Mouse (Mus musculus): ENCODE results near the gene 2200002J24Rik. TPM values are rescaled to one million over a fixed set of nuclear protein-coding genes. Genes with fewer than 3 reads are reported as not detected.

Gene 2200002J24Rik
- polyA plus RNA-seq, 1 experiment from 2014 or later = 0.48 TPM

DNA sequence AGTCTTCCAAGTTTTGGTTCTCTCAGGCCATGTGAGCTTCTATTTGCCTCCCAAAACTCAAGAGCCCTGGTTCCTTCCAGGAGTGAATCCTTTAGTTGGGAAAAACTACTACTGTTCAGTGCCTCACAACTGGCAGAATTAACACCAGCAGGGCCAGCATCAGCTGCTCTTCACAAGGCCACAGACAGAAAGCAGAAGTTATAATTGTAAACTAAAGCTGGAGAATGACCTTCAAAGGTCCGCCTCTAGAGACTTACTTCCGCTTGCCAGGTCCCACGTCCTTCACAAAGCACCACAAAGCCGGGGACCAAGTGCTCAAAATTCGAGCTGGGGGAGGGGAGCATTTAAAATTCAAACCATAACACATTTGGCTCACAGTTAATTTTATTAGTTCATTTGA lies 625 bp upstream of the 2200002J24Rik start:
- H3K36me3 ChIP-seq (replicated peaks) = no peaks in the 10 kb centered on the region
- no peak overlapping the region for H3K4me2 ChIP-seq
- ATAC-seq (ENCODE audit: insufficient read depth) = no peak
- H3K27ac ChIP-seq (replicated peaks) = no peak overlapping the region
- no peaks in the 10 kb centered on the region for H3K27me3 ChIP-seq
- H3K4me3 ChIP-seq (replicated peaks) = no peak overlapping the region
- WGBS (ENCODE audit: insufficient replicate concordance) = 12% methylated on average over 5 of the region's 5 CpGs
- no peaks in the 10 kb centered on the region for H3K9me3 ChIP-seq (replicated peaks)
- no peak overlapping the region for H3K9ac ChIP-seq
- peaks cover 6% of the 10 kb centered on the region; the same call in 1 of the 2 replicates for H3K4me1 ChIP-seq (replicated peaks)

DNA sequence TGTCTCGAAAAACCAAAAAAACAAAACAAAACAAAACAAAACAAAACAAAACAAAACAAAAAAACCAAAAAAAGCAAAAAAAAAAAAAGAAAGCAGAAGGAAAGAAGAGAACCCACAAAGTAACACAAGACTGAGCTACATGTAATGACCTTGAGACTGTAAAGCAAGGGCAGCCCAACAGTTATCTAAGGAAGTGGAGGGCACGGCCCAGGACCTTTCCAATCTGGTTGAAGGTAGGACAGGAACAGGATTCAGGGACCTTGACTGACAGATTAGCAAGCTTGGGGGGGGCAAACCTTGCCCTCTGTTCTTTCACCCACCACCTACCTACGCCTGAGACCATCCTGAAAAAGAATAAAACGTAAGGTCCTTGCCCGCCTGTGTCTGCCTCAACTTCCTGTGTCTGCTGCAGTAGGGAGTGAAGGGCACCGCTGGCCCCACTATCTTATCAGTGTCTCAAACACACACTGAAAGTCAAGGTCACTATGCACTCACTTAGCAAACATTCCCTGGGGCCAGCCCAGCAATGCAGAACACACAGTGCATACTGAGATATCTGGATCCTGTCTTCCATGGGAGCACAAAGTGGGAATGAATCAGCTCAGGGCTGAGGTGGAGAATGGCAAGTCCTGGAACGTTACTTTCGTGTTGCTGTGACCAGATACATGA lies 7.6 kb downstream of the 2200002J24Rik start:
- ATAC-seq (ENCODE audit: insufficient read depth) = peak; percentile 75
- no peak overlapping the region for H3K9ac ChIP-seq
- peaks cover 27% of the 10 kb centered on the region for H3K4me1 ChIP-seq (replicated peaks)
- no peaks in the 10 kb centered on the region for H3K36me3 ChIP-seq (replicated peaks)
- H3K9me3 ChIP-seq (replicated peaks) = no peaks in the 10 kb centered on the region
- 23% methylated on average over 8 of the region's 8 CpGs for WGBS (ENCODE audit: insufficient replicate concordance)
- H3K27me3 ChIP-seq = no peaks in the 10 kb centered on the region
- H3K4me3 ChIP-seq (replicated peaks) = no peak overlapping the region
- H3K4me2 ChIP-seq = peak overlapping the region; percentile 36
- H3K27ac ChIP-seq (replicated peaks) = peak overlapping the region; percentile 59

DNA sequence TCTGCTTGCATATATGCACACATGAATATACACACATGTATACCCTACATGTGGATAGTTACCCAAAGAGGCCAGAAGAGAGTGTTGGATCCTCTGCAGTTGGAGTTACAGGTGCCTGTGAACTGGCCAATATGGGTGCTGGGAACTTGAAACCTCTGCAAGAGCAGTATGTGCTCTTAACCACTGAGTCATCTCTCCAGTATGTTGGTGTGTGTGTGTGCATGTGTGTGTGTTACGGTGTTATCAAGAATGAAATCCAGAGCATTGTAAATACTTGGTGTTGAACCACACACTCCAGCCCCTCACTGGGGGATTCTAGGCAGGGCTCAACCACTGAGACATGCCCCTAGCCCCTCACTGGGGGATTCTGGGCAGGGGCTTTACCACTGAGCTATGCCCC lies 8.7 kb downstream of the 2200002J24Rik start:
- no peak for ATAC-seq (ENCODE audit: insufficient read depth)
- H3K36me3 ChIP-seq (replicated peaks) = no peaks in the 10 kb centered on the region
- no peaks in the 10 kb centered on the region for H3K27me3 ChIP-seq
- H3K27ac ChIP-seq (replicated peaks) = no peak overlapping the region
- H3K4me2 ChIP-seq = no peak overlapping the region
- H3K9me3 ChIP-seq (replicated peaks) = no peaks in the 10 kb centered on the region
- no peak overlapping the region for H3K9ac ChIP-seq
- H3K4me3 ChIP-seq (replicated peaks) = no peak overlapping the region
- 73% methylated on average over 1 of the region's 1 CpGs for WGBS (ENCODE audit: insufficient replicate concordance)
- peaks cover 28% of the 10 kb centered on the region for H3K4me1 ChIP-seq (replicated peaks)

DNA sequence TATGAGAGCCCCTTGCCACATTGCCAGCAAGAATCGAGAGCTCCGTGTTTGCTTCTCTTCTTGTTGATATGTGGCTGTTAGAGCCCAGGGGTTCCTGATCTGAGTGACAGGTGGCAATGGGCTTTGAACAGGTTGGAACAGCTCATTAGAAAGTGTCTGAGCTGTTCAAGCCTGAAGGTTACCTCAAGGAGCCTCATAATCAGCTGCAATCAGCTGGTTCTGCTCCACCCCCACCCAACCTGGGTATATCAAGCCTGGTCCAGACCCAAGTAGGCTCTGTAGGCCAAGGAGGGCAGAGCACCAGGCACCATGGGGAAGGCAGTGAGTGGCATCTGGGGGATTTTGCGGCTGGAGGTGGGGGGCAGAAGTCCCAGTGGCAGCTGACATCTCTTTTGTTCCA lies 13.2 kb downstream of the 2200002J24Rik start, which contains the start of gene Atp4a:
Gene Atp4a, plus strand, starts transcription at position 268 of the 400 bp plus-strand sequence.
- ATAC-seq (ENCODE audit: insufficient read depth) = no peak
- Histone ChIP-seq H3K4me1 (replicated peaks) (peaks cover 17% of the 10 kb centered on the region), H3K4me2 (no peak within 1 kb of the TSS), H3K9ac (no peak within 1 kb of the TSS), H3K36me3 (replicated peaks) (no peaks in the 10 kb centered on the region), H3K27ac (replicated peaks) (no peak within 1 kb of the TSS), H3K9me3 (replicated peaks) (no peaks in the 10 kb centered on the region), H3K4me3 (replicated peaks) (no peak within 1 kb of the TSS), H3K27me3 (peaks cover 24% of the 10 kb centered on the region)
- WGBS (ENCODE audit: insufficient replicate concordance) = 60% methylated on average over 3 of the region's 3 CpGs

DNA sequence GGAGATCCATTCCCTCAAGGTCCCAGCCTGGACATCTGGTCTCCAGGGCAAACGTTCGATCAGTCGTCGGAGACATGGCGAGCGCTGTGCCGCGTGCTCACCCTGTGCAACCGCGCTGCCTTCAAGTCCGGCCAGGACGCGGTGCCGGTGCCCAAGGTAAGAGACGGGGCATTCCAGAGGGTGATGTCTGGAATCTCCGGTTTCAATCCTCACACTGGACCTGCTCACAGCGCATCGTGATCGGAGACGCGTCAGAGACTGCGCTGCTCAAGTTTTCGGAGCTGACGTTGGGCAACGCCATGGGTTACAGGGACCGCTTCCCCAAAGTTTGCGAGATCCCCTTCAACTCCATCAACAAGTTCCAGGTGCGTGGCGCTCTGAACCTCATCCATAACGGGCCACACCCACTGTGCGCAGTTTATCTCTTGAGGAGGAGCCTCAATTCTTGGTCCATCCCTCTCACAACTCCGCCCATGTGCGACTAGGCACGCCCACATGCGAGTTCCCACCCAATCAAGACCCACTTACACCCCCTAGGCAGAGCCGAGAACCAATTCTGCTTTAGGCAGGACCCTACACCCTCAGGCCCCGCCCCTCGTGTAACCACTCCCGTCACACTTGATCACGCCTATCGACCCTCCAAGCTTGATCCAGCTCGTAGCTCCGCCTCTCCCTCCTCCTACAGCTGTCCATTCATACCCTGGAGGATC lies 18.4 kb downstream of the 2200002J24Rik start:
- Histone ChIP-seq H3K9me3 (replicated peaks) (no peaks in the 10 kb centered on the region), H3K4me3 (replicated peaks) (peak overlapping the region; percentile 36), H3K27ac (replicated peaks) (no peak overlapping the region), H3K27me3 (peaks cover 33% of the 10 kb centered on the region), H3K36me3 (replicated peaks) (no peaks in the 10 kb centered on the region), H3K9ac (no peak overlapping the region), H3K4me1 (replicated peaks) (peaks cover 29% of the 10 kb centered on the region), H3K4me2 (peak overlapping the region; percentile 70)
- 3% methylated on average over 43 of the region's 43 CpGs for WGBS (ENCODE audit: insufficient replicate concordance)
- ATAC-seq (ENCODE audit: insufficient read depth) = peak; percentile 90

DNA sequence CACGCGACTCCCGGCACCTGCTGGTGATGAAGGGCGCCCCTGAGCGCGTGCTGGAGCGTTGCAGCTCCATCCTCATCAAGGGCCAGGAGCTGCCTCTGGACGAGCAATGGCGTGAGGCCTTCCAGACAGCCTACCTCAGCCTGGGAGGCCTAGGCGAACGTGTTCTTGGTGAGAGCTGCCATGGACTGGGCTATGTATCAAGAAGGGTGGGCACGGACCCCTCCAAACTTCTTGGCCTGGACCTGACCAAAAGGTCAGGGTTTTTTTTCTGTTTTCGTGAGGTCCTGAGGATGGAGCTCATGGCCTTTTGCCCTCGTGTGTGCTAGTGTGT lies 19.0 kb downstream of the 2200002J24Rik start:
- H3K4me1 ChIP-seq (replicated peaks) = peaks cover 33% of the 10 kb centered on the region
- peak overlapping the region; percentile 70 for H3K4me2 ChIP-seq
- ATAC-seq (ENCODE audit: insufficient read depth) = no peak
- H3K4me3 ChIP-seq (replicated peaks) = peak overlapping the region; percentile 36
- 13% methylated on average over 14 of the region's 14 CpGs for WGBS (ENCODE audit: insufficient replicate concordance)
- peaks cover 33% of the 10 kb centered on the region for H3K27me3 ChIP-seq
- no peaks in the 10 kb centered on the region for H3K36me3 ChIP-seq (replicated peaks)
- H3K27ac ChIP-seq (replicated peaks) = no peak overlapping the region
- no peak overlapping the region for H3K9ac ChIP-seq
- H3K9me3 ChIP-seq (replicated peaks) = no peaks in the 10 kb centered on the region

DNA sequence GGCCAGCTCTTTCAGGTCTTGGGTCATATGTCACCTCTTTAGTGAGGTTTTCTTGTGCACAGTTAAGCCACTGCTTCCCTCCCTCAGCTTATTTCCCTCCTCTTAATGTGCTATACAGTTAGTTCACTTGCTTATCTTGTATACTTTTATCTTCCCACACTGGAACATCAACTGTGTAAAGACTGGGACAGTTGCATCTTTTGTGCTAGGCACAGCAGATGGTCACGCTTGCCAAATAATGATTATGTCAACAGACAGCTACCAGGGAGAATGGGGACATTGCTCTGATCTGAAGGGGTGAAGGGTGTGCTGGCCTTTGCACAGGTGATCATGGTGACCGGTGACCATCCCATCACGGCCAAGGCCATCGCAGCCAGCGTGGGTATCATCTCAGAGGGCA lies 20.9 kb downstream of the 2200002J24Rik start:
- Histone ChIP-seq H3K36me3 (replicated peaks) (no peaks in the 10 kb centered on the region), H3K4me2 (no peak overlapping the region), H3K4me3 (replicated peaks) (no peak overlapping the region), H3K27ac (replicated peaks) (no peak overlapping the region), H3K27me3 (peaks cover 31% of the 10 kb centered on the region), H3K9me3 (replicated peaks) (no peaks in the 10 kb centered on the region), H3K4me1 (replicated peaks) (peaks cover 44% of the 10 kb centered on the region), H3K9ac (no peak overlapping the region)
- peak; percentile 14; the same call in 1 of the 2 replicates for ATAC-seq (ENCODE audit: insufficient read depth)
- WGBS (ENCODE audit: insufficient replicate concordance) = 68% methylated on average over 5 of the region's 5 CpGs

DNA sequence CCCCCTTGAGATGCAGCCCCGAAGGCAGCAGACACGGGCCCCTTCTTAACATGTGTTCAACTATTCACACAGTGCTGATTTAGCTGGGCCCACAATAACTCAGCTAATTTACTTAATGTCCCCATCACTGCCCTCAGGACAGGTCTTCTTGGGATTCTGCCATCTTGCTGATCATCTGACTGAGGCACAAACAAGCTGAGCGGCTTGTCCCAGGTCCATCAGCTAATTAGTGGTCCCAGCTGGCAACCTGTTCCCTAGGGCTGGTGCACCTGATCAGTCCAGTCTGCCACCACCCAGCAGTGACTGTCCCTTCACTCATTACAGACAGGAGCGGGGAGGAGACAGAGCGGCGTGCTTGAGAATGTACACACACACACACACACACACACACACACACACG lies 22.6 kb downstream of the 2200002J24Rik start:
- no peak for ATAC-seq (ENCODE audit: insufficient read depth)
- Histone ChIP-seq H3K27me3 (peaks cover 15% of the 10 kb centered on the region), H3K9me3 (replicated peaks) (no peaks in the 10 kb centered on the region), H3K4me1 (replicated peaks) (peaks cover 44% of the 10 kb centered on the region), H3K4me2 (no peak overlapping the region), H3K27ac (replicated peaks) (no peak overlapping the region), H3K9ac (no peak overlapping the region), H3K36me3 (replicated peaks) (0 out of 2 replicates have a peak, but pooled peaks cover 4% of the 10 kb centered on the region), H3K4me3 (replicated peaks) (no peak overlapping the region)
- 71% methylated on average over 7 of the region's 7 CpGs for WGBS (ENCODE audit: insufficient replicate concordance)

DNA sequence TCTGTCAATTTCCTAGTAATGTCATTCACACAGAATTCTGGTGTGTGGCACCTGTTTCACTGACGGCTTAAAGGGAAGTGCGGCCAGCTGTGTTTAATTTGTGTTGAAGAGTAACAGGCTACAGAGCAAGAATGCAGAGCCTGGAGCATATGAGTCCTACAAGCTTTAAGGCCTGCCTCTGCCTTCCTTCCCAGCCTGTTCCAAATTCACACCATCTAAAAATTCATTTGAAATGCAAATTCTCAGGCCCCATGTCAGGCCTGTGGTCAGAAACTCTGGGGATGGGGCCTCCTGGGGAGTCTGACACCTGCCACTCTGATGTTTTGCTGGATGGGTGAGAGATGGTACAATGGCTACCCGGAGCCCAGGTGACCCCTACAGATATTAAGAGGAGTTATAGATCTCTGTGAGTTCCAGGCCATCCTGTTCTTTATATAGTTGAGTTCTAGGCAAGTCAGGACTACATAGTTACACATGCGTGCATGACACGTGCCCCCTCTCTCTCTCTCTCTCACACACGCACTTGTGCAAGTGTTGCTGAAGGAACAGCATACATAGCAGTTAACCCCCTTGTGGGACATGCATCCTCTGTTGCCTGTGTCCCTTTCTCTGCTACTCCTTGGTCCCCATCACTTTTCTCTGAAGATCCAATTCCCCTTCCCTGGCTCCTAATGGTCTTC lies 24.7 kb downstream of the 2200002J24Rik start:
- 53% methylated on average over 6 of the region's 6 CpGs for WGBS (ENCODE audit: insufficient replicate concordance)
- H3K4me3 ChIP-seq (replicated peaks) = no peak overlapping the region
- H3K27me3 ChIP-seq = no peaks in the 10 kb centered on the region
- peaks cover 35% of the 10 kb centered on the region for H3K4me1 ChIP-seq (replicated peaks)
- no peaks in the 10 kb centered on the region for H3K9me3 ChIP-seq (replicated peaks)
- H3K4me2 ChIP-seq = no peak overlapping the region
- no peak for ATAC-seq (ENCODE audit: insufficient read depth)
- no peak overlapping the region for H3K27ac ChIP-seq (replicated peaks)
- no peak overlapping the region for H3K9ac ChIP-seq
- 0 out of 2 replicates have a peak, but pooled peaks cover 12% of the 10 kb centered on the region for H3K36me3 ChIP-seq (replicated peaks)

DNA sequence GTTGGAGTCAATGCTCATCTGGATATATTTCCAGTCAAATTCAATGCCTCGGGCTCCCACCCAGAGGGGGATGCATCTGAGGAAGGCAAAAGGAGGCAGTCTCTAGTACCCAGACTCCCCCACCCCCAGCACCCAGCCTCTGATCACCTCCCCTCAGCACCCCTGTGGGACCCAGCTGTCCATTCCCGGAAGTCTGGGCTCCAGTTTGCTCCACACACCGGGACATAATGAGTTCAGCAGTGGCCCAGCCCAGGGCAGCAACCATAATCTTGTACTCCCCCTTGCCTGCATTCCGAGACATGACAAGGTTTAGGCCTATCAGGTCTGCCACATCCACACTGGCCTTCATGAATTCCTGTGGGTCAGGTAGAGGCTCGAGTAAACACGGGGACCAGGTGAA lies 29.5 kb downstream of the 2200002J24Rik start:
- no peak for ATAC-seq (ENCODE audit: insufficient read depth)
- peaks cover 30% of the 10 kb centered on the region for H3K4me1 ChIP-seq (replicated peaks)
- 60% methylated on average over 6 of the region's 6 CpGs for WGBS (ENCODE audit: insufficient replicate concordance)

More for the DNA sequence above, 29.5 kb downstream of the 2200002J24Rik start:
- Histone ChIP-seq H3K36me3 (replicated peaks) (peaks cover 19% of the 10 kb centered on the region; the same call in 1 of the 2 replicates), H3K4me3 (replicated peaks) (peak overlapping the region; percentile 84), H3K27ac (replicated peaks) (no peak overlapping the region; the same call in 1 of the 2 replicates), H3K9ac (peak overlapping the region; percentile 77; the same call in 1 of the 2 replicates), H3K27me3 (no peaks in the 10 kb centered on the region), H3K4me2 (peak overlapping the region; percentile 94), H3K9me3 (replicated peaks) (no peaks in the 10 kb centered on the region)
